ENCODE assay signal across 8 mouse cellular contexts in the genomic region with DNA sequence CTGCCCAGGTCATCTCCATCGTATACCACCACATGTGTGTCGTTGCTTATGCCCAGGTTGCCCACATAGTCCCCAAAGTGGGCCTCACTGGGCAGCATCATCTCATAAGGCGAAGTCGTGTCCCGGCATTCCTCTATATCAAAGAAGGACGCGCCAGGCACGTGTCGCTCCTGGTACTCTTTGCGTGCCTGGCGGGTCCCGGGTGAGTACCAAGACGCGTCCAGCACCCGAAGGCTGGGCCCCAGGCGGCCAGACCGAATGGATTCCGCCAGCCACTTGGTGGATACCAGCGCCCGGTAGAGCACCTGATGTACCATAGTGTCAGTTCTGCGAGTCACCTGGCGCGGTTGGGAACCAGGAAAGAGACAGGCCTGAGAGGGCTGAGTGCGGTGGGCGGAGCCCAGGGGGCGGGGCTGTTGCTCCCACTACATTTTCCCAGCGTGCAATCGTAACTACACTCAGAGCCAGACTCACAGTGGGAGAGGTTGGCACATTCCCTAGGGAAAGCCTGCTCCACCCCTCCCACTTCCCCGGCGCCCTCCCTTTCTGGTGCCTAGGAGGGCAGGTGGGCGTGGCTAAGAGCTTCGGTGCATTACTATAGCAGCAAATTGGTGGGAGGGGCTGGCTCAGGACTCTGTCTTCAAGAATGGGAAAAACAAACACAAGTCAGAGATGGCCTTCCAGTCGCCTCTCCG. TPM values are rescaled to one million over a fixed set of nuclear protein-coding genes. Genes with fewer than 3 reads are reported as not detected.
DNase-seq lines count a peak whose midpoint lies in the region; ATAC-seq lines count a peak whose summit lies in the region.

A gene (minus strand): TSS at position 391 of the 695 bp plus-strand sequence.

- H3K27me3 ChIP-seq in embryonic facial prominence, embryonic 11.5 days (ENCODE audit: control insufficient read depth, insufficient read depth, low read length), result peaks cover 13% of the 10 kb centered on the region
- peaks cover 6% of the 10 kb centered on the region for H3K27me3 ChIP-seq in intestine, embryonic 16.5 days (replicated peaks; ENCODE audit: control insufficient read depth, insufficient read depth, low read length)

- intact Hi-C loops in left cerebral cortex, postnatal 25 days (cut with DNase I), result no loop called here

- H3K4me1 ChIP-seq in embryonic facial prominence, embryonic 11.5 days (ENCODE audit: control insufficient read depth, insufficient read depth, low read length), result peaks cover 3% of the 10 kb centered on the region; the same call in 1 of the 2 replicates
- H3K4me1 ChIP-seq in intestine, embryonic 16.5 days (ENCODE audit: control insufficient read depth, insufficient read depth, low read length), result peaks cover 41% of the 10 kb centered on the region

- DNase-seq in adrenal gland, postnatal 25 days, result peak; percentile 93
- peak; percentile 85 for DNase-seq in embryonic facial prominence, embryonic 11.5 days (ENCODE audit: low spot score)
- no peak for DNase-seq in gonadal fat pad, adult 2 months (ENCODE audit: low read depth)
- peak; percentile 82 to 92 for DNase-seq in left cerebral cortex, postnatal 25 days (ENCODE audit: low spot score in 2 of 2)
- DNase-seq in mesoderm, embryonic 11.5 days (ENCODE audit: low read depth, low spot score), result peak; percentile 88
- DNase-seq in right cerebral cortex, postnatal 4 days, result peak; percentile 82
- DNase-seq in yolk sac, embryonic 10.5 days (ENCODE audit: low spot score), result peak; percentile 97

- H3K4me2 ChIP-seq in embryonic facial prominence, embryonic 11.5 days (ENCODE audit: low read depth, low read length), result peak within 1 kb of the TSS; percentile 87
- peak within 1 kb of the TSS; percentile 75 for H3K4me2 ChIP-seq in intestine, embryonic 16.5 days (ENCODE audit: low read depth, low read length)

- peak within 1 kb of the TSS; percentile 66 for H3K9ac ChIP-seq in embryonic facial prominence, embryonic 11.5 days (replicated peaks; ENCODE audit: low read length)
- H3K9ac ChIP-seq in intestine, embryonic 16.5 days (ENCODE audit: low read depth, low read length), result peak within 1 kb of the TSS; percentile 76

- WGBS in embryonic facial prominence, embryonic 11.5 days, result 2% methylated on average over 33 of the region's 34 CpGs
- WGBS in intestine, embryonic 16.5 days, result 1% methylated on average over 34 of the region's 34 CpGs

- ATAC-seq in embryonic facial prominence, embryonic 11.5 days (replicated peaks; ENCODE audit: insufficient number of reproducible peaks, low FRiP score, low TSS enrichment, low read depth), result peak; percentile 60
- ATAC-seq in intestine, embryonic 16.5 days, result peak; percentile 85

- H3K9me3 ChIP-seq in embryonic facial prominence, embryonic 11.5 days (replicated peaks; ENCODE audit: control insufficient read depth, low read length), result no peaks in the 10 kb centered on the region
- H3K9me3 ChIP-seq in intestine, embryonic 16.5 days (ENCODE audit: control insufficient read depth, low read length), result no peaks in the 10 kb centered on the region

- peak within 1 kb of the TSS; percentile 85 for H3K27ac ChIP-seq in embryonic facial prominence, embryonic 11.5 days (replicated peaks; ENCODE audit: low read depth, low read length)
- peak within 1 kb of the TSS; percentile 91 for H3K27ac ChIP-seq in intestine, embryonic 16.5 days (ENCODE audit: low read length)

- H3K4me3 ChIP-seq in embryonic facial prominence, embryonic 11.5 days (ENCODE audit: low read depth, low read length), result peak within 1 kb of the TSS; percentile 60
- peak within 1 kb of the TSS; percentile 65 for H3K4me3 ChIP-seq in intestine, embryonic 16.5 days (ENCODE audit: low read length)

- H3K36me3 ChIP-seq in embryonic facial prominence, embryonic 11.5 days (replicated peaks; ENCODE audit: control insufficient read depth, insufficient read depth, low read depth, low read length), result no peaks in the 10 kb centered on the region
- H3K36me3 ChIP-seq in intestine, embryonic 16.5 days (ENCODE audit: control insufficient read depth, insufficient read depth, low read length), result no peaks in the 10 kb centered on the region

RNA-seq across cellular contexts. Expression of the gene that starts here (rescaled TPM):
- 246 and 299 TPM in 2 replicates for total RNA-seq in adrenal gland, postnatal 25 days (2021)
- polyA plus RNA-seq in embryonic facial prominence, embryonic 11.5 days (2014; fragmentation: Nextera tagmentation; extraction: Ambion mirVana), result 9.7 and 10.1 TPM in 2 replicates
- 44.2 and 72.1 TPM in 2 replicates for polyA plus RNA-seq in gonadal fat pad, adult 2 months (2012; rRNA removed)
- 62.9 and 68.1 TPM in 2 replicates for polyA plus RNA-seq in intestine, embryonic 16.5 days (2015; fragmentation: Nextera tagmentation; extraction: Ambion mirVana)
- 10 to 100 TPM; 33.3 to 33.4 TPM for total RNA-seq in left cerebral cortex, postnatal 25 days (2021)
